Mouse (Mus musculus): ENCODE measurements around the gene Csnk1g2. TPM values are rescaled to one million over a fixed set of nuclear protein-coding genes. Genes with fewer than 3 reads are reported as not detected.

Csnk1g2 gene
- 166 and 193 TPM in 2 replicates for polyA plus RNA-seq (2012; rRNA removed)

DNA sequence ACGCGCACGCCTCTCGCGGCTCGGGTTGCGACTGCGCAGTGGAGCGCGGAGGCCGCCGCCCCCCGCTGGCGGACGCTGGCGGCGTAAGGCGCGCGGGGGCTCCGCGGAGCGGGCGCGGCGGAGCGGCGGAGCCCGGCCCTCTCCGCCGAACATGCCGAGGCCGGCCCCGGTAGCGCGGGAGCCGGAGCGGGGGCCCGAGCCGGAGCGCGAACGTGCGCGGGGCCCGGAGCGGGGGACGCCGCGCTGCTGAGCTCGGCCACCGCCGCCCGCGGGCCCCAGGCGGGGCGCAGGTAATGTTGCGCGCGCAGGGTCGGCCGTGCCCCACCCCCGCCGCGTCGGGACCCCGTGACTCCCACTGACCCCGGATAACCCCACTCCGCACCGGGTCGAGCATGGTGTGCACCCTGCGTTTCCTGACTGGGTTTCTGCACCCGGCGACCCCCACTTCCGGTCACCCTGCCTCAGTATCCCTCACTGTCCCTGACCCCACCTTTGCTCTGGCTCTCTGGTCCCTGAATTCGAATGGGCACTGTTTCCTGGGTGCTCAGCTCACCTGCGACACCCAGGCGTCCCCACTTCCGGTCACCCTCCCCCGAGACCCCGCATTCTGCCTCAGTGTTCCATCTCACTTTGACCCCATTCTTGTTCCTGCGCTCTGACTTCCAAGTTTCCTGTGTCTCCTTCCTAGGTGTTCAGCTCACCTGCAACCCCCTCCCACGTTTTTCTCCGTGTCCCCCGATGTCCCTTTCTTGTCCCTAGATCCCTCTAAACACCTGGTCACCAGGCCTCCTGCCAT, at the start of gene Csnk1g2:
Gene Csnk1g2 (plus strand): TSS at position 178 of the 796 bp plus-strand sequence.
- DNase-seq = peak; percentile 46
- peaks cover 8% of the 10 kb centered on the region; the same call in 1 of the 2 replicates for H3K4me1 ChIP-seq (ENCODE audit: control insufficient read depth, insufficient read depth, low read length)
- TF ChIP-seq POLR2A (IDR thresholded peaks at IDR 0.05; ENCODE audit: low read depth, low read length) (no peak), CTCF (conservative IDR thresholded peaks at IDR 0.05; ENCODE audit: insufficient read depth, insufficient read length, low read depth, low read length) (no peak)
- peak within 1 kb of the TSS; percentile 68 for H3K4me3 ChIP-seq (ENCODE audit: insufficient read depth, low read depth, low read length)
- WGBS = 2% methylated on average over 85 of the region's 85 CpGs
- peak within 1 kb of the TSS; percentile 87 for H3K27ac ChIP-seq (ENCODE audit: insufficient read depth, low read depth, low read length)
- H3K27me3 ChIP-seq (replicated peaks; ENCODE audit: control insufficient read depth, insufficient read depth, low read length) = no peaks in the 10 kb centered on the region
- no peaks in the 10 kb centered on the region for H3K36me3 ChIP-seq (ENCODE audit: control insufficient read depth, insufficient read depth, low read length)

DNA sequence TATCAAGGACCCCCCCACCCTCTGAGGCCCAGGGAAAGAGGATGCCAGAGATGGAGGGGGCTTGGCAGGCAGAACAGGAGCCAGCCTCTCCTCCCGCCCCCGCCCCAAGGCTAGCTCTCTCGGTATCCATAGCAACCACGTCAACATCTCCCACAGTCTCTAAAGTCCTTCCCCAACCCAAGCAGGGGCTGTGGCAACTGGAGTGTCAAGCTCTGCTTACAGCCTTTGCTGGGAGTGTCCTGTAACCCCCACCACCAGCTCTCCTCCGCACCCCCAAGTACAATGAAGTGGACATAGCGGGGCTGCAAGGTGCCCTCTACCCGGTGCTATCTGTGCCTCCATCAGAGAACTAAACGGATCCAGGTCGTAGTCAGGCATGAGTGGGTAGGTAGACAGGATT, 48.7 kb upstream of the Csnk1g2 start:
- no peak overlapping the region for H3K4me3 ChIP-seq (ENCODE audit: insufficient read depth, low read depth, low read length)
- TF ChIP-seq POLR2A (IDR thresholded peaks at IDR 0.05; ENCODE audit: low read depth, low read length) (no peak), CTCF (conservative IDR thresholded peaks at IDR 0.05; ENCODE audit: insufficient read depth, insufficient read length, low read depth, low read length) (no peak)
- no peak for DNase-seq
- H3K36me3 ChIP-seq (ENCODE audit: control insufficient read depth, insufficient read depth, low read length) = no peaks in the 10 kb centered on the region
- H3K27me3 ChIP-seq (replicated peaks; ENCODE audit: control insufficient read depth, insufficient read depth, low read length) = no peaks in the 10 kb centered on the region
- 67% methylated on average over 9 of the region's 9 CpGs for WGBS
- H3K27ac ChIP-seq (ENCODE audit: insufficient read depth, low read depth, low read length) = no peak overlapping the region
- peaks cover 9% of the 10 kb centered on the region for H3K4me1 ChIP-seq (ENCODE audit: control insufficient read depth, insufficient read depth, low read length)

GRCm38 (mm10) chr10:80574896-80575295, 47.7 kb upstream of the Csnk1g2 start:
- WGBS = 74% methylated on average over 3 of the region's 3 CpGs
- no peak for DNase-seq
- Histone ChIP-seq H3K27ac (ENCODE audit: insufficient read depth, low read depth, low read length) (no peak overlapping the region), H3K27me3 (replicated peaks; ENCODE audit: control insufficient read depth, insufficient read depth, low read length) (no peaks in the 10 kb centered on the region), H3K4me3 (ENCODE audit: insufficient read depth, low read depth, low read length) (no peak overlapping the region), H3K4me1 (ENCODE audit: control insufficient read depth, insufficient read depth, low read length) (peaks cover 14% of the 10 kb centered on the region), H3K36me3 (ENCODE audit: control insufficient read depth, insufficient read depth, low read length) (no peaks in the 10 kb centered on the region)
- TF ChIP-seq POLR2A (IDR thresholded peaks at IDR 0.05; ENCODE audit: low read depth, low read length) = no peak
- TF ChIP-seq CTCF (conservative IDR thresholded peaks at IDR 0.05; ENCODE audit: insufficient read depth, insufficient read length, low read depth, low read length) = no peak

DNA sequence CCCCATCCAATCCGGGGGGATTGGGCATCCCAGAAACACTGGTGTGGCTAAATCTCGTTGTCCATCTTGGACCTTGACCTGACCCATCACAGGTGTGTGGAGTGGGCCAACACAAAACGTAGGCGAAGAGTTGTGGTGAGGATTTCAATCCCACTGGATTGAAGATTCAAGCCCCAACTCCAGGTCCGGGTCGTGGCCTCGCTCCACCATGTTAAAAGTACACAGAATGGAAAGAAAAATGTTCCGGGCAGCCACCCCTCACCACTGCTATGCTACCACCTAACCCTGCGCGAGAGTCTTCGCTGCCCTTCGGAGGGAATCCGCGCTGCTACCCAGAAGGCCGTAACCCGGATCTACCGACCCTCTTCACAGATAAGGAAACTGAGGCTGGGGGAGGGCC, 46.7 kb upstream of the Csnk1g2 start:
- TF ChIP-seq CTCF (conservative IDR thresholded peaks at IDR 0.05; ENCODE audit: insufficient read depth, insufficient read length, low read depth, low read length) (no peak), POLR2A (IDR thresholded peaks at IDR 0.05; ENCODE audit: low read depth, low read length) (no peak)
- peaks cover 14% of the 10 kb centered on the region for H3K4me1 ChIP-seq (ENCODE audit: control insufficient read depth, insufficient read depth, low read length)
- WGBS = 19% methylated on average over 17 of the region's 17 CpGs
- no peak for DNase-seq
- H3K36me3 ChIP-seq (ENCODE audit: control insufficient read depth, insufficient read depth, low read length) = no peaks in the 10 kb centered on the region
- H3K4me3 ChIP-seq (ENCODE audit: insufficient read depth, low read depth, low read length) = peak overlapping the region; percentile 84
- H3K27ac ChIP-seq (ENCODE audit: insufficient read depth, low read depth, low read length) = no peak overlapping the region
- H3K27me3 ChIP-seq (replicated peaks; ENCODE audit: control insufficient read depth, insufficient read depth, low read length) = no peaks in the 10 kb centered on the region

DNA sequence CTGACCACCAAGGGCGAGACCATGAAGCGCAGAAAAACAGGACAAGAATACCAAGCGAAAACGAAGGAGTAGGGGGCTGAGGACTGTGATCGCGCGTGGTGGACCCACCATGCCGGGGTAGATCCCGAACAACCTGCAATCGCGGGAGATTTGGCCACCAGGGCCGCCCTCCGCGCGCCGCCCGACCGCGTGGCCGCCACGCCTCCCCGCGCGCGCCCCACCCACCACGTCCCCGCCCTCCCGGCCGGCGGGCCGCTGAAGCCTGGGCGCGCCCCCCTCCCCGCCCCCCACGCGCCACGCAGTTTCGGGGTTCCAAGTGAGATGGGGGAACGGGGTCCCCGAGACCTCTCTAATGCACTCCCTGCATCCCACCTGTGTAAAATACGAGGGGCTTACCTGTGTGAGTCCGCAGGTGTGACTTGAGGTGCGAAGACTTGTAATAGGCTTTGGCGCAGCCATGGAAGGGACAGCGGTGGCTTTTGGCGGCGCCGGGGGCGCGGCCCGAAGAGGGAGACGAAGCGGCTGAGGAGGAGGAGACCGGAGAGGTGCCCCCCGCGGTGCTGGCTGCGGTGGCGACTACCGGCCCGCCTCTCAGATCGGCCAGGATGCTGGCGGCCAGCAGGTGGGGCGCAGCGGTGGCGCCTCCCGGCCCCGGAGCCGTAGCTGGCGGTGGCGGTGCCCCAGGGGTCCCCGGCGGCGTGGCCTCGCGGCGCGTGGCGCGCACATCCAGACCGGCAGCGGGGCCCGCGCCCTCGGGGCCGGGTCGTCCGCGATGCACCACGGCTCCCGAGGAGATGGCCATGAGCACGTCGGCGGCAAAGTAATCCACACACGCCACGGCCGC, 46.1 kb upstream of the Csnk1g2 start:
- DNase-seq = peak; percentile 55
- no peak for TF ChIP-seq POLR2A (IDR thresholded peaks at IDR 0.05; ENCODE audit: low read depth, low read length)
- TF ChIP-seq CTCF (conservative IDR thresholded peaks at IDR 0.05; ENCODE audit: insufficient read depth, insufficient read length, low read depth, low read length) = no peak
- H3K27ac ChIP-seq (ENCODE audit: insufficient read depth, low read depth, low read length) = peak overlapping the region; percentile 65; the same call in 1 of the 2 replicates
- WGBS = under 1% methylated on average over 91 of the region's 96 CpGs
- H3K4me1 ChIP-seq (ENCODE audit: control insufficient read depth, insufficient read depth, low read length) = peaks cover 11% of the 10 kb centered on the region
- peak overlapping the region; percentile 84 for H3K4me3 ChIP-seq (ENCODE audit: insufficient read depth, low read depth, low read length)
- no peaks in the 10 kb centered on the region for H3K27me3 ChIP-seq (replicated peaks; ENCODE audit: control insufficient read depth, insufficient read depth, low read length)
- no peaks in the 10 kb centered on the region for H3K36me3 ChIP-seq (ENCODE audit: control insufficient read depth, insufficient read depth, low read length)

DNA sequence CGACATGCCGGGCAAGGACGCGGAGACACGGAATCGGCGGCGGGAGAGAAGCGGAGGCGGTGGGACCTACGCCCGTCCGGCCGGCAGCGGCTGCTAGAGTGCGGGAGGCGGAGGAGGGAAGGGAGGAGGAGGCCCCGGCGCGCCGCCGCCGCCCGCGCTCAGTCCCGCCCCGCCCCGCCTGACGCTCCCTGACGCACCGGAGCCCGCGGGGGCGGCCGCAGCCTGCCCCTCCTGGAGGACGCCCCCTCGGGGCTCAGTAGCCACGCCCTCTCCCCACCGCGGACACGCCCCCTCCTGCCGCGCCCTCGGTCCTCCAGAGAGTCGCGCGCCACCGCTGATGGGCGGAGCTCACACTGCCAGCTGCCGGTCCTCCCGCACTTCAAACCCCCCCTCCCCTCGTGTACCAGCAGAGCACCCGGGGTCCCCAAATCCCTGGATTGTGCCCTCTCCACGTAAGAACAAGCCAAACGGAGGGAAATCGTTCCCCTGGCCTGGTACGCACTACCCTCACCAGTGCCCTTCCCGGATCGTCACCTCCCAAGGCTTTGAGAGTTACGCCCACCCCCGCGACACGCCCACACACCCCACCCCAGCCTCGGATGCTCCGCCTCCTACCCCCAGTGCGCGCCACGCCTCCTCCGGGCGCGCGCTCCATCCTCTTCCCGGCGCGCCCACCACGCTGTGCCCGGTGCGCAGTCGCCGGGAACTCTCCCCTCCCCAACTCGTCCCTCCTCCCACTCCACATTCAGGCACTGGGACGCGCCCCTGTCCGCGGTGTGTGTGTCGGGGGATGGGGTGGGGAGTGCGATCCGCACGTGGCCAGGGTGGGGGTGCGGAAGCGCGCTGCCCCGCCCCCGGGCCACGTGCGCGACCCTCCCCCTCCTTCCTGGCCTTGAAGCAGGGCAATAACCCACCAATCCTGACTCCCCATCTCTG, 45.2 kb upstream of the Csnk1g2 start, which contains the start of gene Klf16:
Gene Klf16 (minus strand): TSS at position 127 of the 936 bp plus-strand sequence.
- Histone ChIP-seq H3K27me3 (replicated peaks; ENCODE audit: control insufficient read depth, insufficient read depth, low read length) (no peaks in the 10 kb centered on the region), H3K4me3 (ENCODE audit: insufficient read depth, low read depth, low read length) (peak within 1 kb of the TSS; percentile 84), H3K4me1 (ENCODE audit: control insufficient read depth, insufficient read depth, low read length) (peaks cover 11% of the 10 kb centered on the region), H3K36me3 (ENCODE audit: control insufficient read depth, insufficient read depth, low read length) (no peaks in the 10 kb centered on the region), H3K27ac (ENCODE audit: insufficient read depth, low read depth, low read length) (peak within 1 kb of the TSS; percentile 93)
- DNase-seq = peak; percentile 99
- 1% methylated on average over 87 of the region's 97 CpGs for WGBS
- TF ChIP-seq POLR2A (IDR thresholded peaks at IDR 0.05; ENCODE audit: low read depth, low read length) (peak; percentile 59), CTCF (conservative IDR thresholded peaks at IDR 0.05; ENCODE audit: insufficient read depth, insufficient read length, low read depth, low read length) (no peak)

All from kidney, adult 2 months (tissue).